Mouse (Mus musculus) myocyte (in vitro differentiated cells): ENCODE results near the gene Htr6.

Experiments
- CEBPB ChIP-seq: IDR thresholded peaks from 2 replicates; pipeline ENCODE4 v1.6.1; 2011; ENCODE audit warnings: mild to moderate bottlenecking, moderate library complexity; ENCODE audit not compliant: poor library complexity, insufficient read depth, severe bottlenecking
- E2F4 ChIP-seq: IDR thresholded peaks from one replicate; pipeline ENCODE4 v1.6.1; 2011; ENCODE audit warnings: mild to moderate bottlenecking, control low read depth, moderate library complexity; ENCODE audit not compliant: insufficient read depth
- MAX ChIP-seq: IDR thresholded peaks from one replicate; pipeline ENCODE4 v1.6.1; 2011; ENCODE audit warnings: low read depth, mild to moderate bottlenecking, control low read depth
- MYOG ChIP-seq, 3 experiments: IDR thresholded peaks; one replicate each; pipeline ENCODE4 v1.6.1; 2011; ENCODE audit warnings: control low read depth in 2 of 3, low read depth in 2 of 3, mild to moderate bottlenecking in 2 of 3; ENCODE audit not compliant: insufficient read length in 2 of 3, control insufficient read depth in 1 of 3, insufficient read depth in 1 of 3
- POLR2A ChIP-seq: IDR thresholded peaks from one replicate; pipeline ENCODE4 v1.6.1; 2011; ENCODE audit warnings: low read depth, mild to moderate bottlenecking, control low read depth, moderate library complexity; ENCODE audit not compliant: insufficient read length
- POLR2AphosphoS2 ChIP-seq: IDR thresholded peaks from one replicate; pipeline ENCODE4 v1.6.1; 2011; ENCODE audit warnings: low read depth, control low read depth; ENCODE audit not compliant: insufficient read length
- REST ChIP-seq: IDR thresholded peaks from one replicate; pipeline ENCODE4 v1.6.1; 2011; ENCODE audit warnings: mild to moderate bottlenecking, control low read depth, moderate library complexity; ENCODE audit not compliant: insufficient read depth, insufficient read length
- SRF ChIP-seq: IDR thresholded peaks from one replicate; pipeline ENCODE4 v1.6.1; 2011; ENCODE audit warnings: low read depth; ENCODE audit not compliant: control insufficient read depth, insufficient read length
- TCF12 ChIP-seq: IDR thresholded peaks from one replicate; pipeline ENCODE4 v1.6.1; 2011; ENCODE audit warnings: mild to moderate bottlenecking, control low read depth; ENCODE audit not compliant: poor library complexity, insufficient read depth, severe bottlenecking
- TCF3 ChIP-seq: IDR thresholded peaks from one replicate; pipeline ENCODE4 v1.6.1; 2011; ENCODE audit warnings: low read depth, control low read depth; ENCODE audit not compliant: insufficient read length
- USF1 ChIP-seq: IDR thresholded peaks from one replicate; pipeline ENCODE4 v1.6.1; 2011; ENCODE audit warnings: low read depth, mild to moderate bottlenecking, control low read depth, moderate library complexity

- TF ChIP-seq TCF3: no peak
- no peak for TF ChIP-seq POLR2A
- TF ChIP-seq E2F4: no peak
- TF ChIP-seq MAX: no peak
- no peak for TF ChIP-seq REST
- no peak for TF ChIP-seq USF1
- TF ChIP-seq MYOG (IDR thresholded peaks at IDR 0.05; ENCODE audit: control insufficient read depth in 1 of 3, insufficient read depth in 1 of 3, insufficient read length in 2 of 3, low read depth in 2 of 3): no peak
- TF ChIP-seq POLR2AphosphoS2: no peak
- TF ChIP-seq SRF: no peak
- no peak for TF ChIP-seq CEBPB
- no peak for TF ChIP-seq TCF12
These were observed 29.0 kb downstream of the Htr6 start for GRCm38 (mm10) chr4:139046354-139046753.
